ENCODE assay signal across 8 mouse cellular contexts in genomic region chr8:106573168-106573567, GRCm38 (mm10). TPM values are rescaled to one million over a fixed set of nuclear protein-coding genes. Genes with fewer than 3 reads are reported as not detected.
DNase-seq lines count a peak whose midpoint lies in the region; ATAC-seq and TF ChIP-seq lines count a peak whose summit lies in the region.
"Not testable (repeated sequence)": the region's sequence is repeated elsewhere in the genome, so short reads cannot be mapped to it uniquely, and the experiment has no call there.

Gene Gm10073, minus strand, starts transcription at chr8:106573461.

- H3K79me2 ChIP-seq in MEL (ENCODE audit: control insufficient read depth, insufficient read depth, low read length, poor library complexity) = not testable (repeated sequence)

- H3K27me3 ChIP-seq in MEL (ENCODE audit: control insufficient read depth in 1 of 2, insufficient read depth in 2 of 2, low read length in 2 of 2); cerebellum, adult 2 months (ENCODE audit: control insufficient read depth, insufficient read depth, low read length); limb, embryonic 13.5 days; thymus, adult 2 months (ENCODE audit: control insufficient read depth, insufficient read depth, low read length): not testable (repeated sequence)

- TF ChIP-seq CTCF in MEL (IDR thresholded peaks at IDR 0.05 in 2 of 3, conservative IDR thresholded peaks at IDR 0.05 in 1 of 3; ENCODE audit: control insufficient read depth in 1 of 3, insufficient read depth in 1 of 3, low read depth in 2 of 3, low read length in 3 of 3, poor library complexity in 1 of 3, severe bottlenecking in 1 of 3); cerebellum, adult 2 months (IDR thresholded peaks at IDR 0.05; ENCODE audit: borderline replicate concordance, insufficient read depth, low read depth, low read length); thymus, adult 2 months (IDR thresholded peaks at IDR 0.05; ENCODE audit: borderline replicate concordance, control insufficient read depth, extremely low read depth, insufficient read depth, low read length, poor library complexity): not testable (repeated sequence)

- not testable (repeated sequence) for DNase-seq in MEL (ENCODE audit: low read depth, low spot score); cerebellum, adult 2 months; gastrocnemius, postnatal 4 days (ENCODE audit: low spot score in 2 of 2); heart, postnatal 36 days; layer of hippocampus, adult 18-20 months (ENCODE audit: low spot score in 2 of 2); thymus, adult 2 months

- WGBS in cerebellum, adult 2 months = 64% methylated on average over 20 of the region's 20 CpGs
- 35% methylated on average over 20 of the region's 20 CpGs for WGBS in limb, embryonic 13.5 days
- WGBS in thymus, adult 2 months = 88% methylated on average over 20 of the region's 20 CpGs

- H3K9ac ChIP-seq in MEL (ENCODE audit: control insufficient read depth, low read depth, low read length, poor library complexity, severe bottlenecking); limb, embryonic 13.5 days: not testable (repeated sequence)

- not testable (repeated sequence) for H3K4me3 ChIP-seq in MEL (ENCODE audit: control insufficient read depth in 1 of 2, insufficient read depth in 1 of 2, low read depth in 2 of 2, low read length in 2 of 2); cerebellum, adult 2 months (replicated peaks; ENCODE audit: insufficient read depth, low read depth, low read length); limb, embryonic 13.5 days; thymus, adult 2 months (ENCODE audit: control insufficient read depth, insufficient read depth, low read length)

- not testable (repeated sequence) for ATAC-seq in limb, embryonic 13.5 days (ENCODE audit: low FRiP score, low read depth)
- peak; percentile 73 for ATAC-seq in megakaryocyte-erythroid progenitor cell, adult 5-6 weeks (replicated peaks; ENCODE audit: low FRiP score, low TSS enrichment, poor library complexity, severe bottlenecking)

- H3K4me2 ChIP-seq in limb, embryonic 13.5 days (replicated peaks) = not testable (repeated sequence)

- TF ChIP-seq POLR2A in MEL (IDR thresholded peaks at IDR 0.05; ENCODE audit: control insufficient read depth in 1 of 2, insufficient read depth in 1 of 2, low read depth in 1 of 2, low read length in 2 of 2, poor library complexity in 1 of 2); cerebellum, adult 2 months (IDR thresholded peaks at IDR 0.05; ENCODE audit: borderline replicate concordance, insufficient read depth, low read length); thymus, adult 2 months (IDR thresholded peaks at IDR 0.05; ENCODE audit: control insufficient read depth, extremely low read depth, insufficient read depth, low read length, poor library complexity): not testable (repeated sequence)

- H3K9me3 ChIP-seq in MEL (replicated peaks; ENCODE audit: insufficient read depth, low read length); limb, embryonic 13.5 days: not testable (repeated sequence)

- not testable (repeated sequence) for TF ChIP-seq RAD21 in MEL (IDR thresholded peaks at IDR 0.05; ENCODE audit: low read depth, low read length)

- not testable (repeated sequence) for H3K27ac ChIP-seq in MEL (ENCODE audit: control insufficient read depth, low read depth, low read length); cerebellum, adult 2 months (ENCODE audit: insufficient read depth, low read length); limb, embryonic 13.5 days; thymus, adult 2 months (ENCODE audit: control insufficient read depth, insufficient read depth, low read length)

- not testable (repeated sequence) for H3K36me3 ChIP-seq in MEL (ENCODE audit: control insufficient read depth in 1 of 2, insufficient read depth in 2 of 2, low read length in 2 of 2); limb, embryonic 13.5 days; thymus, adult 2 months (ENCODE audit: control insufficient read depth, insufficient read depth, low read length)

- not testable (repeated sequence) for TF ChIP-seq EP300 in MEL (IDR thresholded peaks at IDR 0.05; ENCODE audit: low read depth in 1 of 2, low read length in 2 of 2)

- peaks cover 0 to 13% of the 10 kb centered on the region in 2 experiments; a peak in 3 of 4 replicates for H3K4me1 ChIP-seq in MEL (ENCODE audit: control insufficient read depth in 1 of 2, insufficient read depth in 2 of 2, low read length in 2 of 2)
- H3K4me1 ChIP-seq in cerebellum, adult 2 months (ENCODE audit: control insufficient read depth, insufficient read depth, low read length); limb, embryonic 13.5 days; thymus, adult 2 months (replicated peaks; ENCODE audit: control insufficient read depth, insufficient read depth, low read length): not testable (repeated sequence)

- intact Hi-C loops in heart, postnatal 36 days (cut with DNase I) = not testable (repeated sequence)

RNA-seq across cellular contexts. Expression of gene Gm10073, which starts in this region (rescaled TPM):
- 79.9 and 188 TPM in 2 replicates for total RNA-seq in MEL (2012; rRNA removed)
- 10 to 100 TPM in 1 of 2 experiments, not detected in 1; 71.2 TPM for polyA plus RNA-seq in MEL (2012; ENCODE audit: insufficient read depth in 1 of 2, insufficient read length in 2 of 2, low read depth in 1 of 2, low replicate concordance in 2 of 2, missing spikeins in 1 of 2)
- 35.6 and 40.9 TPM in 2 replicates for polyA plus RNA-seq in cerebellum, adult 2 months (2012; rRNA removed)
- total RNA-seq in gastrocnemius, postnatal 4 days (2021) = 100 to 1,000 TPM; 157 to 177 TPM
- total RNA-seq in heart, postnatal 36 days (2021) = 100 to 1,000 TPM; 105 to 117 TPM
- 10 to 100 TPM; 87.0 to 90.7 TPM for total RNA-seq in layer of hippocampus, adult 18-20 months (2021)
- polyA plus RNA-seq in limb, embryonic 13.5 days (2015; fragmentation: Nextera tagmentation; extraction: Ambion mirVana) = 13.8 and 15.4 TPM in 2 replicates
- 32.9 and 41.2 TPM in 2 replicates for total RNA-seq in megakaryocyte-erythroid progenitor cell, adult 5-6 weeks (2014; fragmentation: Nextera tagmentation)
- total RNA-seq in megakaryocyte-erythroid progenitor cell, adult 5-6 weeks (2017) = 12.5 and 19.6 TPM in 2 replicates
- polyA plus RNA-seq in thymus, adult 2 months (2012; rRNA removed) = 69.5 and 76.2 TPM in 2 replicates
